Mouse (Mus musculus): ENCODE results near the gene Thegl. TPM values are rescaled to one million over a fixed set of nuclear protein-coding genes. Genes with fewer than 3 reads are reported as not detected.
A peak's percentile ranks its signal among the peaks of the same experiment; 100 is the strongest.

The Thegl gene
- polyA plus RNA-seq, 1 experiment from 2014 or later, result 0.14 TPM

DNA sequence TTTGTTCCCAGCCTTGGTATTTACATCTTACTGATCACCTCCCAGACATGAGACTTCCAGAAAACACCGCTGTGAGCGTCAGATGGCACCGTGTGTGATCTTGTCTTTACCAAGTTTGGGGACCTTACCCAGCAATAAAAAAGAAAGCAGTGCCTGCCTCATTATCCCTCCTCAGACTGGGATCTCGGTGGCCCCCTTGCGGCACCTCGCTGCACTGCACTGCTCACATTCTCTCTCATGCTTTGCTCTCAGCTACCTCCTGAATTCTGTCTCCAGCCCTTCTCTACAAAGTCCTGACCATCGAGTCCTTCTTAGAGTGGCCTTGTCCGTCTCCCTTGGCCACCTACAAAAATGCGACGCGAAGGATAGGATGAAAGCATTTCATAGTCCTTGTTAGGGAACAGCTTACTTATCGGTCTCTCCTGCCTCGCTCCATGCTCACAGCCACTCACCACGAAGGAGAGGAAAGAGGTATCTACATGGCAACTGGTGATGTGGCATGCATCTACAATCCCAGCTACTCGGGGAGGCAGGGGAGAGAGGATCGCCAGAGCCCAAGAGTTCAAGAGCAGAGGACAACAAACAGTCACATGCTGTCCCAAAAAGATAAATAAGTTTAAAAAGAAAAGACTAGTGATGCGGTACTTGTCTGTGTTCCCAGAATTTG is 45.7 kb downstream of the Thegl start:
- H3K9ac ChIP-seq (ENCODE audit: low read depth, low read length), result no peak overlapping the region
- TF ChIP-seq CTCF (IDR thresholded peaks at IDR 0.05; ENCODE audit: low read depth), result peak; percentile 81
- no peaks in the 10 kb centered on the region for H3K4me1 ChIP-seq (replicated peaks; ENCODE audit: insufficient read depth, low read length)
- no peak overlapping the region for H3K4me3 ChIP-seq (replicated peaks; ENCODE audit: low read depth, low read length)
- no peaks in the 10 kb centered on the region for H3K27me3 ChIP-seq (ENCODE audit: insufficient read depth, low read length)
- H3K36me3 ChIP-seq (ENCODE audit: insufficient read depth, low read length), result no peaks in the 10 kb centered on the region
- H3K27ac ChIP-seq, result no peak overlapping the region
- peak; percentile 57 for DNase-seq (ENCODE audit: low spot score)
- H3K4me2 ChIP-seq (ENCODE audit: low read length), result no peak overlapping the region
- WGBS, result 33% methylated on average over 17 of the region's 17 CpGs
- no peaks in the 10 kb centered on the region for H3K9me3 ChIP-seq (replicated peaks; ENCODE audit: low read length)
- ATAC-seq (replicated peaks; ENCODE audit: low FRiP score, low read depth), result 0 out of 2 replicates have a peak, but pooled peaks have one; percentile 36

DNA sequence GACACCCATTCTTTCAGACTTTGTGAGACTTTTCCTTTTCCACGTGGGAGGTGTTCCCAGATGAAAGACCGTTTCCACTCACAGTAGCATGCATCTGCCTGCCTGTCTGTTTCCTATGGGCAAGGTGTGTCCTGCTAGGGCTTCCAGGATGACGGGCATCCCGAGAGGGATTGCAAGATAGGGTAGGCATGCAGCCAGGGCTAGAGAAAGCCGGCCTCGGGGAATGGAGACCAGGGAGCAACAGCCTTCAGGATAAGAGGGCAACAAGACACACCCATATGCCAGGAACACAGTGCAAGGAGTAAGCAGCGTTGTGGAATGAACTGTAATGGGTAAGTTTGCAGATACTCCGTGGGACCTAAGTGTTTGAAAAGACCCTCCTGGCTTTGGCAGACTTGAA is 51.5 kb downstream of the Thegl start:
- H3K9me3 ChIP-seq (replicated peaks; ENCODE audit: low read length), result no peaks in the 10 kb centered on the region
- H3K4me1 ChIP-seq (replicated peaks; ENCODE audit: insufficient read depth, low read length), result no peaks in the 10 kb centered on the region
- H3K36me3 ChIP-seq (ENCODE audit: insufficient read depth, low read length), result no peaks in the 10 kb centered on the region
- no peak overlapping the region for H3K9ac ChIP-seq (ENCODE audit: low read depth, low read length)
- H3K4me2 ChIP-seq (ENCODE audit: low read length), result no peak overlapping the region
- H3K27me3 ChIP-seq (ENCODE audit: insufficient read depth, low read length), result no peaks in the 10 kb centered on the region
- WGBS, result 78% methylated on average over 8 of the region's 8 CpGs
- no peak overlapping the region for H3K27ac ChIP-seq
- H3K4me3 ChIP-seq (replicated peaks; ENCODE audit: low read depth, low read length), result no peak overlapping the region
- no peak for TF ChIP-seq CTCF (IDR thresholded peaks at IDR 0.05; ENCODE audit: low read depth)
- ATAC-seq (replicated peaks; ENCODE audit: low FRiP score, low read depth) (no peak), DNase-seq (ENCODE audit: low spot score) (no peak)

DNA sequence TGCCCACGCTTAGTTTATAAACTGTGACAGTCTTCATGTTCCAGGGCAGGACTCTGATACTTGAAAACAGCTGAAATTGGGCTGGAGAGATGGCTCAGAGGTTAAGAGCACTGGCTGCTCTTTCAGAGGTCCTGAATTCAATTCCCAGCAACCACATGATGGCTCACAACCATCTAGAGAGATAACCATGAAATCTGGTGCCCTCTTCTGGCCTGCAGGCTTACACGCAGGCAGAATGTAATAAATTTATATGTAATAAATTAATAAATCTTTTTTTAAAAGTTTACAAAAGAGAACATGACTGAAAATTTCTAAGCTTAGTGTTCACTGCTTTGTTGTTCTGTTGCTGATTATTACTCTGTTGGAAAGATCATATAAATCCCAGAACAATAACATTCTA is 55.2 kb downstream of the Thegl start:
- peak; percentile 32; the same call in 1 of the 2 replicates for TF ChIP-seq CTCF (IDR thresholded peaks at IDR 0.05; ENCODE audit: low read depth)
- Histone ChIP-seq H3K9me3 (replicated peaks; ENCODE audit: low read length) (no peaks in the 10 kb centered on the region), H3K4me3 (replicated peaks; ENCODE audit: low read depth, low read length) (no peak overlapping the region), H3K9ac (ENCODE audit: low read depth, low read length) (no peak overlapping the region), H3K27ac (no peak overlapping the region), H3K36me3 (ENCODE audit: insufficient read depth, low read length) (no peaks in the 10 kb centered on the region), H3K4me2 (ENCODE audit: low read length) (no peak overlapping the region), H3K27me3 (ENCODE audit: insufficient read depth, low read length) (no peaks in the 10 kb centered on the region), H3K4me1 (replicated peaks; ENCODE audit: insufficient read depth, low read length) (no peaks in the 10 kb centered on the region)
- DNase-seq (ENCODE audit: low spot score) (no peak), ATAC-seq (replicated peaks; ENCODE audit: low FRiP score, low read depth) (no peak)
- WGBS, result 84% methylated on average over 2 of the region's 2 CpGs

DNA sequence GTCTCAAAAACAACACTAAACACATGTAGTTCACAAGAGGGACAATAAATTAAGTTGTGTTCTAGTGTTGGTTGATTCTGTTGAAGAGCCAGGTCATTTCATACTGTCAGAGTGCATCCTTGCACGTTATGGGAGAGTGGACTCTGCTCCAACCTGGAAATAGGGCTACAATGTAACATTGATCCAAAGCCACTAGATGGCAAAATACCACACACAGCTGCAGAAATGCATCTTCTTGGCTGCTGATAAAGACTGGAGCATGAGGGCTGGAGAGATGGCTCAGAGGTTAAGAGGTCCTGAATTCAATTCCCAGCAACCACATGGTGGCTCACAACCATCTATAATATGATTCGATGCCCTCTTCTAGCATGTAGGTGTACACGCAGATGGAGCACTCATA is 55.8 kb downstream of the Thegl start:
- no peaks in the 10 kb centered on the region for H3K4me1 ChIP-seq (replicated peaks; ENCODE audit: insufficient read depth, low read length)
- no peak overlapping the region for H3K9ac ChIP-seq (ENCODE audit: low read depth, low read length)
- no peak overlapping the region for H3K4me3 ChIP-seq (replicated peaks; ENCODE audit: low read depth, low read length)
- H3K9me3 ChIP-seq (replicated peaks; ENCODE audit: low read length), result no peaks in the 10 kb centered on the region
- no peaks in the 10 kb centered on the region for H3K36me3 ChIP-seq (ENCODE audit: insufficient read depth, low read length)
- TF ChIP-seq CTCF (IDR thresholded peaks at IDR 0.05; ENCODE audit: low read depth), result peak; percentile 55
- DNase-seq (ENCODE audit: low spot score) (peak; percentile 40), ATAC-seq (replicated peaks; ENCODE audit: low FRiP score, low read depth) (no peak)
- no peak overlapping the region for H3K4me2 ChIP-seq (ENCODE audit: low read length)
- 69% methylated on average over 3 of the region's 3 CpGs for WGBS
- no peaks in the 10 kb centered on the region for H3K27me3 ChIP-seq (ENCODE audit: insufficient read depth, low read length)
- H3K27ac ChIP-seq, result no peak overlapping the region

DNA sequence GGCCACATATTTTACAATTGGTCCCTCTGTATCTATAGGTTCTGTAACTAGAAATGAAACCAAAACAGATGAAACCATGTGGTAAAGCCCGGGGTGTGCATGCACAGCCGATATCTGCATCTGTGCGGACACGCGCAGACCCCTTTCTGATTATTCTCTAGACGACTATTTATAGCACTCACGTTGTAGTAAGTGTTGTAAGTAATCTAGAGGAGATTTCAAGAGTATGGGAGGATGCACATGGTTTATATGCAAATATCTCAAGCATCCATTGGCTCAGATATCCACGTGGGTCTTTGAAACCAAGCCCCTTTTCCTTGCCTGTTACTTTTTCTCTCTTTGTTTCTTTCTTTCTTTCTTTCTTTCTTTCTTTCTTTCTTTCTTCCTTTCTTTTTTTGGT is 58.0 kb downstream of the Thegl start:
- no peaks in the 10 kb centered on the region for H3K4me1 ChIP-seq (replicated peaks; ENCODE audit: insufficient read depth, low read length)
- no peaks in the 10 kb centered on the region for H3K27me3 ChIP-seq (ENCODE audit: insufficient read depth, low read length)
- ATAC-seq (replicated peaks; ENCODE audit: low FRiP score, low read depth) (no peak), DNase-seq (ENCODE audit: low spot score) (no peak)
- H3K36me3 ChIP-seq (ENCODE audit: insufficient read depth, low read length), result no peaks in the 10 kb centered on the region
- H3K9ac ChIP-seq (ENCODE audit: low read depth, low read length), result no peak overlapping the region
- 88% methylated on average over 8 of the region's 8 CpGs for WGBS
- no peaks in the 10 kb centered on the region for H3K9me3 ChIP-seq (replicated peaks; ENCODE audit: low read length)
- H3K4me2 ChIP-seq (ENCODE audit: low read length), result no peak overlapping the region
- H3K4me3 ChIP-seq (replicated peaks; ENCODE audit: low read depth, low read length), result no peak overlapping the region
- H3K27ac ChIP-seq, result no peak overlapping the region
- TF ChIP-seq CTCF (IDR thresholded peaks at IDR 0.05; ENCODE audit: low read depth), result no peak

DNA sequence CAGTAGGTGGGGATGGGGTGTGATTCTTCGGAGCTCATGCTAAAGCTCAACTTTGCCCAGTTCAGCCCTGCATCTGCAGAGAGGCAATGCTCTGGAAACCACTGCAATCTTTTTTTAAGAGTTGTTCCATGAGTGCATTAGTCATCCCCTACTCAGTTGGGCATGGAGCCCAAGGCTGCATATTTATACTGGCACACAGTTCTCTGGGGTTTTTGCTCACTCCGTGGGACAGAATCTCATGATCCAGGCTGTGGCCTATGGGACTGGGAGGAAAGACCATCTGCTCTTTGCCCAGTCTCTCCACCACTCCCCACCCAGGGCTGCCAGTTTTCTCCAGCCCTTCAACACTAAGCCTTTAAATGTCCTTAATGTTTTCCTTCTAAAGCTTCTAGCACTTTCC is 59.1 kb downstream of the Thegl start:
- TF ChIP-seq CTCF (IDR thresholded peaks at IDR 0.05; ENCODE audit: low read depth), result no peak
- ATAC-seq (replicated peaks; ENCODE audit: low FRiP score, low read depth), result no peak
- Histone ChIP-seq H3K27ac (no peak overlapping the region), H3K9ac (ENCODE audit: low read depth, low read length) (no peak overlapping the region), H3K27me3 (ENCODE audit: insufficient read depth, low read length) (no peaks in the 10 kb centered on the region), H3K4me2 (ENCODE audit: low read length) (no peak overlapping the region), H3K36me3 (ENCODE audit: insufficient read depth, low read length) (no peaks in the 10 kb centered on the region), H3K4me1 (replicated peaks; ENCODE audit: insufficient read depth, low read length) (no peaks in the 10 kb centered on the region), H3K4me3 (replicated peaks; ENCODE audit: low read depth, low read length) (no peak overlapping the region), H3K9me3 (replicated peaks; ENCODE audit: low read length) (no peaks in the 10 kb centered on the region)
- no peak for DNase-seq (ENCODE audit: low spot score)
- WGBS, result 55% methylated on average over 2 of the region's 2 CpGs

DNA sequence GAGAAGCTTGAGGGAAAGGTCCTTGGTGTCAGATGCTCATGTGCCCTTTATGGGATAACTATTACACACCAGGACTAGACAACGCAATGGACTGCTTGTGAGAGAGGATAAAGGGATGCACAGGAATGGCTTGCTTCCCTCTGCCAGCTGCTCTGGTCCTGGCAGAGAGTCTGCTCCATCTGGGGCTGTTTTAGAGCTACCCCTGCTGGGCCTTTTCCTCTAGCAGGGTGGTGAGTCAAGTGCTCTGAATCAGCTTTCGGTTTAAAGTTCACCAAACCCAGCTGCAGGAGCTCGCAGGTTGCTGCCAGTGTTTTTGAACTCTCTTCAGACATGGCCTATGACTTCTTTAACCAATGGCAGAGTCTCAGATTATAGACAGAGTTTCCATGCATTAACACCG is 60.1 kb downstream of the Thegl start:
- Histone ChIP-seq H3K4me3 (replicated peaks; ENCODE audit: low read depth, low read length) (no peak overlapping the region), H3K9me3 (replicated peaks; ENCODE audit: low read length) (no peaks in the 10 kb centered on the region), H3K27me3 (ENCODE audit: insufficient read depth, low read length) (no peaks in the 10 kb centered on the region), H3K36me3 (ENCODE audit: insufficient read depth, low read length) (no peaks in the 10 kb centered on the region), H3K9ac (ENCODE audit: low read depth, low read length) (no peak overlapping the region), H3K27ac (no peak overlapping the region), H3K4me1 (replicated peaks; ENCODE audit: insufficient read depth, low read length) (no peaks in the 10 kb centered on the region), H3K4me2 (ENCODE audit: low read length) (no peak overlapping the region)
- no peak for DNase-seq (ENCODE audit: low spot score)
- TF ChIP-seq CTCF (IDR thresholded peaks at IDR 0.05; ENCODE audit: low read depth), result no peak
- no peak for ATAC-seq (replicated peaks; ENCODE audit: low FRiP score, low read depth)
- 92% methylated on average over 4 of the region's 4 CpGs for WGBS

Measured in kidney, postnatal 0 days (tissue).